Mouse (Mus musculus): ENCODE results near the gene Fmo2. TPM values are rescaled to one million over a fixed set of nuclear protein-coding genes. Genes with fewer than 3 reads are reported as not detected.

Gene Fmo2
- total and polyA plus RNA-seq, 3 experiments = not detected

DNA sequence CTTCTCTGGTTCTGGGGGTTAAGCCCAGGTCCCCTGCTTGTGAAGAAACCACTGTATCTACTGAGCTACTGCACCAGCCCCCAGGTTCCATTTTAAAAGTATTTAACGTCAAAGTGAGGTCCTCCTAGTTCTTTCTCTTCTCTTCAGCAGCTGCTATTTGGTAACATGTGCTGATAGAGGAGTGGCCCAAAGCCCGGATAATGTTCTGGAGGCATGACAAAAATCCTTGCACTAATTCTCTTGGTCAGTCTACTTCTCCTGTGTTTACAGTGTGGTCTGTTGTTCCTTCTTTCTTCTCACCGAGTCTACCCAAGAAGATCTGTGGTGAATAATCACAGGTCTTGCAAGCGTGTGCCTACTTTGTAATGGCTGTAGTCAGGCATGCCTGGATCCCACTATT, 15.8 kb downstream of the Fmo2 start:
- H3K9ac ChIP-seq (ENCODE audit: insufficient read depth, low read depth) = no peak overlapping the region
- no peak overlapping the region for H3K4me3 ChIP-seq (replicated peaks in 1 of 3; ENCODE audit: low read depth in 2 of 3, low read length in 2 of 3, poor library complexity in 1 of 3)
- dilution Hi-C loops (cut with MboI; ENCODE audit: extremely low pct_ligation_motif_present, extremely low pct_unique_long_range_greater_than_20kb, low sequenced_read_pairs) (no loop called here), in situ Hi-C loops (cut with MboI; ENCODE audit: low pct_ligation_motif_present, low pct_unique_long_range_greater_than_20kb, low sequenced_read_pairs) (no loop called here)
- no peak overlapping the region for H3K27ac ChIP-seq (ENCODE audit: insufficient read depth, low read depth)
- no peaks in the 10 kb centered on the region for H3K36me3 ChIP-seq (replicated peaks in 1 of 2; ENCODE audit: control insufficient read depth in 1 of 2, insufficient read depth in 1 of 2, low read length in 1 of 2)
- H3K79me2 ChIP-seq (replicated peaks; ENCODE audit: control insufficient read depth, extremely low read depth, insufficient read depth, poor library complexity, severe bottlenecking) = no peaks in the 10 kb centered on the region
- DNase-seq (ENCODE audit: extremely low read depth) = no peak
- H3K9me3 ChIP-seq (replicated peaks; ENCODE audit: low read length) = no peaks in the 10 kb centered on the region
- TF ChIP-seq USF2 (conservative IDR thresholded peaks at IDR 0.05; ENCODE audit: low read depth, low read length) (no peak), CHD1 (IDR thresholded peaks at IDR 0.05; ENCODE audit: low read depth, low read length) (no peak), MAX (IDR thresholded peaks at IDR 0.05; ENCODE audit: low read length) (no peak), POLR2AphosphoS2 (IDR thresholded peaks at IDR 0.05; ENCODE audit: low read depth, low read length) (no peak), E2F4 (IDR thresholded peaks at IDR 0.05; ENCODE audit: insufficient replicate concordance, low read depth, low read length) (no peak), RCOR1 (conservative IDR thresholded peaks at IDR 0.05; ENCODE audit: low read depth, low read length) (no peak), IRF4 (IDR thresholded peaks at IDR 0.05; ENCODE audit: low read depth, low read length) (no peak), ETS1 (conservative IDR thresholded peaks at IDR 0.05; ENCODE audit: low read depth, low read length) (no peak), GABPA (IDR thresholded peaks at IDR 0.05; ENCODE audit: insufficient replicate concordance, low read depth, low read length) (no peak), TCF12 (IDR thresholded peaks at IDR 0.05; ENCODE audit: low read depth, low read length) (no peak), ZKSCAN1 (IDR thresholded peaks at IDR 0.05; ENCODE audit: borderline replicate concordance, low read depth, low read length) (no peak), EP300 (IDR thresholded peaks at IDR 0.05; ENCODE audit: low read length) (no peak), HCFC1 (IDR thresholded peaks at IDR 0.05; ENCODE audit: low read depth, low read length) (no peak), BHLHE40 (IDR thresholded peaks at IDR 0.05; ENCODE audit: low read depth, low read length) (no peak), NRF1 (IDR thresholded peaks at IDR 0.05; ENCODE audit: low read depth, low read length) (no peak), ZC3H11A (IDR thresholded peaks at IDR 0.05; ENCODE audit: low read depth, low read length) (no peak), JUN (IDR thresholded peaks at IDR 0.05; ENCODE audit: insufficient read depth, low read depth, low read length) (no peak), ZNF384 (IDR thresholded peaks at IDR 0.05; ENCODE audit: low read depth, low read length) (no peak), RAD21 (IDR thresholded peaks at IDR 0.05; ENCODE audit: low read depth, low read length) (no peak)
- H3K4me2 ChIP-seq (ENCODE audit: insufficient read depth, low read depth, poor library complexity, severe bottlenecking) = no peak overlapping the region
- no peaks in the 10 kb centered on the region for H3K27me3 ChIP-seq (replicated peaks)
- H3K4me1 ChIP-seq (ENCODE audit: control insufficient read depth in 1 of 2, insufficient read depth in 2 of 2) = no peaks in the 10 kb centered on the region

DNA sequence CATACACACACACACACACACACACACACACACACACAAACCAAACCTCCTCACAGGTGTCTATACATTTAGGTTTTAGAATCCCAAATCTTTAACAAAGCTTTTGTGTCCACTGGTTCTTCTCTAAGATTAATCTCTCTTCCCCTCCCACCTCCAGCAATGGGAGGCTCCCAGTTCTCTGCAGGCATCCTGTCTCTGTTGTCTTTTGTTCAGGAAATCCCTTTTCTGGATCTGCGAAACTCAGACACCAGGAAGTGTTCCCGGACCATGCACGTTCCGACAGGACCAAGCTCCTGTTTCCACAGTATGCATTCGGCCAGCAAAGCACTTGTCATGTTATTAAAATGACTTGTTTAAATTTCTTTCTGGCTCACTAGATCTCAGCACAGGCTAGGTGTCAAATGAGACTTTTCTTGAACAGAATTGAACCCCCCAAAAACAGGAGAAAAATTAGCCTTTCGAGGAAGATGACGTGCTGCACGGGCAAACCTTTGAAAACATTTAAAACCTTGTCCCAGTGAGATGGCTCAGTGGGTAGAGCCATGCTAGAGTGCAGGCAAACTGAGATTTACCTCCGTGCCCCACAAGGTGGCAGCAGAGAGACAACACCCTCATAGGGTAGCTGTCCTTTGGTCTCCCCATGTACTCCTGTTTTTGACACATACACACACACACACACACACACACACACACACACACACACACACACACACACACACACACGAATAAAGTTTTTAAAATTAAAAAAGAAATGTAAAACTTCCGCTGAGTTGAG, 18.7 kb downstream of the Fmo2 start:
- H3K4me3 ChIP-seq (replicated peaks in 1 of 3; ENCODE audit: low read depth in 2 of 3, low read length in 2 of 3, poor library complexity in 1 of 3) = no peak overlapping the region
- in situ Hi-C loops (cut with MboI; ENCODE audit: low pct_ligation_motif_present, low pct_unique_long_range_greater_than_20kb, low sequenced_read_pairs) (no loop called here), dilution Hi-C loops (cut with MboI; ENCODE audit: extremely low pct_ligation_motif_present, extremely low pct_unique_long_range_greater_than_20kb, low sequenced_read_pairs) (no loop called here)
- no peaks in the 10 kb centered on the region for H3K36me3 ChIP-seq (replicated peaks in 1 of 2; ENCODE audit: control insufficient read depth in 1 of 2, insufficient read depth in 1 of 2, low read length in 1 of 2)
- no peak overlapping the region for H3K27ac ChIP-seq (ENCODE audit: insufficient read depth, low read depth)
- H3K9me3 ChIP-seq (replicated peaks; ENCODE audit: low read length) = no peaks in the 10 kb centered on the region
- no peak overlapping the region for H3K4me2 ChIP-seq (ENCODE audit: insufficient read depth, low read depth, poor library complexity, severe bottlenecking)
- no peak overlapping the region for H3K9ac ChIP-seq (ENCODE audit: insufficient read depth, low read depth)
- H3K79me2 ChIP-seq (replicated peaks; ENCODE audit: control insufficient read depth, extremely low read depth, insufficient read depth, poor library complexity, severe bottlenecking) = no peaks in the 10 kb centered on the region
- no peaks in the 10 kb centered on the region for H3K27me3 ChIP-seq (replicated peaks)
- DNase-seq (ENCODE audit: extremely low read depth) = peak; percentile 58
- no peaks in the 10 kb centered on the region for H3K4me1 ChIP-seq (ENCODE audit: control insufficient read depth in 1 of 2, insufficient read depth in 2 of 2)
- TF ChIP-seq CTCF (conservative IDR thresholded peaks at IDR 0.05 in 1 of 2, IDR thresholded peaks at IDR 0.05 in 1 of 2; ENCODE audit: low read depth in 2 of 2, low read length in 2 of 2) (peak; percentile 57 to 69), RAD21 (IDR thresholded peaks at IDR 0.05; ENCODE audit: low read depth, low read length) (peak; percentile 32), SMC3 (IDR thresholded peaks at IDR 0.05; ENCODE audit: low read depth, low read length) (peak; percentile 43), ELF1 (IDR thresholded peaks at IDR 0.05; ENCODE audit: low read depth, low read length) (no peak)

All from CH12.LX (cell line).